Mouse (Mus musculus) lung, adult 2 months (tissue): ENCODE results near the gene Tekt4.

Experiments
- CTCF ChIP-seq: fragments of 200-500 bp; IDR thresholded peaks from 2 replicates; pipeline ENCODE4 v1.5.1; 2011; ENCODE audit warnings: mild to moderate bottlenecking, low read length, control low read depth; ENCODE audit not compliant: insufficient read depth
- POLR2A ChIP-seq: fragments of 200-500 bp; IDR thresholded peaks from 2 replicates; pipeline ENCODE4 v1.6.1; 2011; ENCODE audit warnings: low read depth, mild to moderate bottlenecking, control low read depth, low read length, borderline replicate concordance; ENCODE audit errors: extremely low read depth

DNA sequence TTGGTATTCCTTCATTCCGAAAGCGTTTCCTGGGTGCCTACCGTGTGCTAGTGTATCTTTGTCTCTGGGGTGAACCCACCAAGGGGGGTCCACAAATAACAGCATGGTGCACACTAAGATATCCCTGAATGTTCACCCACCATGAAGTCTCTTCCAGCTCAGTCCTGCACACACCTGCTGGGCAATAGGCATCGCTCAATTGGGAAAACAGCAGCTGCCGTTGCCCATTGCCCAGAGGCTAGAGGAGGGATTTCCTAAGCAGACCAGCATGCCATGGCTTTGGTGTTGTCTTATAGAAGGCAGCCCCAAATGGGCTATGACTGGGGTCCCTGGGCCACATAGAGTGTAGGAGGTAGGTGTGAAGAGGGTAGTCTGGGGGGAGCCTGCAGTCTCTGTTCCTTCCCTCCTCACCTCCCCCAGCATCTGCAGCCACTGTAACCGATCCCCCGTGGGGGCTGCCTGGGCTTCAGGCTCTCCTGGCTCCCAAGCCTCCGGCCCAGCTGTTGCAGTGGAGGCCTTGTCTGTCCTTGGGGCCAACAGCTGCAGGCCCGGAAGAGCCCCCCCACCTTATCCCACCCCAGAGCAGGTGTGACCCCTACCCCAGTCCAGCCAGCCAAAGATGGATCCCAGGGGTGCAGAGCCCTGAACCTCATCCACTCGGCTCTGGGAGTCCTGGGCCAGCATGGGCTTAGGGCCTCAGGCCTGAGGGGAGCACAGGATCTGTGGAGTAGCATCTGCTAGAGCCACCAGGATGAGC, 55.8 kb downstream of the Tekt4 start:
- TF ChIP-seq POLR2A (no peak), CTCF (no peak)
